Mouse (Mus musculus) intestine, postnatal 0 days (tissue): ENCODE measurements around the gene Kansl1l. TPM values are rescaled to one million over a fixed set of nuclear protein-coding genes. Genes with fewer than 3 reads are reported as not detected.

Experiments used
- ATAC-seq: fragments of 200-750 bp; cut with Nextera tagmentation; 2 replicates; pipeline ENCODE4 v1.8.0; 2017; ENCODE audit warnings: mild to moderate bottlenecking, moderate TSS enrichment, moderate library complexity
- H3K27ac ChIP-seq: fragments of 300-500 bp; sonication (generic); 2 replicates; pipeline ENCODE4 v1.5.1; 2014; ENCODE audit warnings: mild to moderate bottlenecking, low read depth, low read length, moderate library complexity
- H3K27me3 ChIP-seq: fragments of 300-500 bp; sonication (generic); replicated peaks from 2 replicates; pipeline ENCODE4 v1.6.1; 2014; ENCODE audit warnings: low read length, mixed read lengths; ENCODE audit not compliant: control insufficient read depth, insufficient read depth
- H3K36me3 ChIP-seq: fragments of 300-500 bp; sonication (generic); 2 replicates; pipeline ENCODE4 v1.6.1; 2014; ENCODE audit warnings: mild to moderate bottlenecking, moderate library complexity; ENCODE audit not compliant: control insufficient read depth, insufficient read depth
- H3K4me1 ChIP-seq: fragments of 300-500 bp; sonication (generic); replicated peaks from 2 replicates; pipeline ENCODE4 v1.6.1; 2014; ENCODE audit warnings: antibody characterized with exemption, low read length, mixed read lengths; ENCODE audit not compliant: control insufficient read depth, insufficient read depth
- H3K4me2 ChIP-seq: fragments of 300-500 bp; sonication (generic); replicated peaks from 2 replicates; pipeline ENCODE4 v1.6.1; 2014; ENCODE audit warnings: low read depth, mild to moderate bottlenecking, moderate library complexity
- H3K4me3 ChIP-seq: fragments of 300-500 bp; sonication (generic); 2 replicates; pipeline ENCODE4 v1.5.1; 2014; ENCODE audit warnings: low read depth, low read length
- H3K9ac ChIP-seq: fragments of 300-500 bp; sonication (generic); 2 replicates; pipeline ENCODE4 v1.6.1; 2014; ENCODE audit warnings: mild to moderate bottlenecking, low read depth, low read length
- H3K9me3 ChIP-seq: fragments of 300-500 bp; sonication (generic); 2 replicates; pipeline ENCODE4 v1.6.1; 2016; ENCODE audit warnings: mixed run types; ENCODE audit not compliant: control insufficient read depth
- CTCF ChIP-seq: sonication (generic); IDR thresholded peaks from 2 replicates; pipeline ENCODE4 v1.5.1; 2016; ENCODE audit warnings: low read depth, mild to moderate bottlenecking, control low read depth, antibody characterized with exemption, moderate library complexity
- WGBS: fragments of 180-500 bp; shearing (Covaris S2); extraction: QIAGEN DNeasy Blood & Tissue Kit; methylation state at CpG from one replicate; pipeline ENCODE4 v1.1.7; 2014; 5-methylcytosine and 5-hydroxymethylcytosine counted together
- polyA plus RNA-seq: library from polyadenylated mRNA; unstranded; fragments of >200 nt; fragmentation: Nextera tagmentation; extraction: Ambion mirVana; gene quantifications from 2 replicates; pipeline ENCODE4 v1.2.1, GENCODE M21; 2015

The Kansl1l gene
- polyA plus RNA-seq, 1 experiment from 2014 or later: 7.2 TPM

DNA sequence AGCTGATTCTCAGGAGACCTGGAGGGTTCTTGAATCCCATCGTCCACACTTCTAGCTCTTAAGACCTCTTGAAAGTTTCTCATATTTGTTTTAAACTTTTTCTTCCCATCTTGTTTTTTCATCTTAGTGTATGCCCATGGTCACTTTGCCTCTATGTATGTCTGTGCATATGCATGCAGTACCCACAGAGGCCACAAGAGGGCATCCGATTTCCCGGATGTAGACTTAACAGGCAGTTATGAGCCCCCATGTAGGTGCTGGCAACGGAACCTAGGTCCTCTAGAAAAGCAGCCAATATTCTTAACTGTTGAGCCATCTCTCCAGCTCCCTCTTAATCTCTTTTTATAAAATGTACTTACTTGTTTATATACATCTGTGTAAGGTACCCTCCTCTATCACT lies 30.1 kb upstream of the Kansl1l start:
- H3K4me3 ChIP-seq: no peak overlapping the region
- H3K4me2 ChIP-seq: no peak overlapping the region
- no peak for ATAC-seq
- TF ChIP-seq CTCF: peak; percentile 72
- 96% methylated on average over 4 of the region's 4 CpGs for WGBS
- H3K9ac ChIP-seq: no peak overlapping the region
- no peaks in the 10 kb centered on the region for H3K27me3 ChIP-seq
- H3K36me3 ChIP-seq: peaks cover 80% of the 10 kb centered on the region
- H3K9me3 ChIP-seq: no peaks in the 10 kb centered on the region
- H3K4me1 ChIP-seq: no peaks in the 10 kb centered on the region
- H3K27ac ChIP-seq: no peak overlapping the region

DNA sequence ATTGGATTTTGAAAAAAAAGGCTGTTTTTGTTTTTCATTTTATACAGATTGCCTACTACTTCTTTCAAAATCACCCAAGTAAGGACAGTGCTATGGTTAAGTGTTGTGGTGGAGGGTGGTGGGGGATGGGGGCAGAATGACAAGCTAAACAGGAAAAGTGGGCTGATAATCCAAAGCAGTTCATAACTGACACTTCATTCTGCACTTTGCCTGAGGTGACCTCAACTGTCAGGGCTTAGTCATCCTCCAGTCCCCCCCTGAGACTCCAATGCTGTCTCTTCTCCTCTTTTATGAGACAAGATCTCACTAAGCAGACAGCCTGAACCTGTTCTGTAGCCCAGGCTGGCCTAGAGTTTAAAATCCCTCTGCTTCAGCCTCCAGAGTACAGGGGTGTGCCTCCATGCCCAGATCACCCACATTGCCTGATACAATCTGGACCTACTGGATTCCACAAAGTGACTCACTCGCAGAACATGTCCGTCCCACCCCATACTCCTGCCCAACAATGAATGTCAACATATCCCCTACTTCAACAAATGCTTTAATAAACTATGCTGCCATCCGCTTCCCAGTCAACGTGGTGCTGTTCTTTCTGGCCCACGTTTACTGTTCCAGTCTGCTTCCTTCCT lies 28.4 kb upstream of the Kansl1l start:
- Histone ChIP-seq H3K9ac (no peak overlapping the region), H3K27ac (no peak overlapping the region), H3K36me3 (peaks cover 79% of the 10 kb centered on the region), H3K4me2 (no peak overlapping the region), H3K4me3 (no peak overlapping the region), H3K4me1 (no peaks in the 10 kb centered on the region), H3K27me3 (no peaks in the 10 kb centered on the region), H3K9me3 (no peaks in the 10 kb centered on the region)
- ATAC-seq: no peak
- TF ChIP-seq CTCF: no peak
- WGBS: 72% methylated on average over 5 of the region's 5 CpGs

DNA sequence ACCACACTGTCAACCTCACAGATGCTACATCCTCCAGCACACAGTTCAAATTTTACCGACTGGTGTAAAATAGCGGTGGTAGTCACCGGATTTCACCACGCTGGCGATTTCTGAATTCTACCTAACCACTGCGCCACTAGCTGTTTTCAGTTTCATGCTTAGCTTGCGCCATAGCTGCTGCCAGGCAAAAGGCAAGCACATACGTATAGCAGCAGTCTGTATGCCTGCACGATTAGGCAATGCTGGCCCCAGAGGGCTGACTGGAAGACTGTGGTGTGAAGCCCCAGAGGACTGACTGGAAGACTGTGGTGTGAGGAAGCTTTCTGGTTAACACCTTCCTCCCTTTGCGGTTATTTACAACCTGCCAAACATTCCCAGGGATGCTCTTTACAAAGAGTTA lies 24.6 kb upstream of the Kansl1l start:
- no peak for TF ChIP-seq CTCF
- 87% methylated on average over 10 of the region's 10 CpGs for WGBS
- H3K27ac ChIP-seq: no peak overlapping the region
- H3K27me3 ChIP-seq: no peaks in the 10 kb centered on the region
- H3K9me3 ChIP-seq: no peaks in the 10 kb centered on the region
- H3K4me3 ChIP-seq: no peak overlapping the region
- ATAC-seq: no peak
- peaks cover 52% of the 10 kb centered on the region for H3K36me3 ChIP-seq
- H3K4me2 ChIP-seq: no peak overlapping the region
- no peak overlapping the region for H3K9ac ChIP-seq
- H3K4me1 ChIP-seq: no peaks in the 10 kb centered on the region

DNA sequence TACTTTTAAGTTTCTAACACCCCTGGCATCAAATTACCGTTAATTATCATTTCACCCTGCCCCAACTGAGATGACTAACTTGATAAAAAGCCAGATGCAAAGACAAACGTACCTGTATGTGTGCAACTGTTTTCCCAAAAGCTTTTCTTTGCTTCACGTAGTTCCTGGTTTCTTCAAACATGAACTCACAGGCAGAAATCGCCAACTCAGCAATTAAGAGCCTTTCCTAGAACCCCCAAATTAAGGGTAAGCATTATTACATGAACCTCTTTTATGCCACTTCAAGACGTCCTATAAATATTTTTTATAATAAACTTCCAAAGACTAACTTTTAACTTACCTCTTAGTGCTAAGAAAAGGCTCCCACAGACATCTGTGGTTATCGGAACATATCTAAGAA lies 24.1 kb upstream of the Kansl1l start:
- H3K27ac ChIP-seq: no peak overlapping the region
- no peak for ATAC-seq
- H3K9me3 ChIP-seq: no peaks in the 10 kb centered on the region
- 81% methylated on average over 6 of the region's 6 CpGs for WGBS
- H3K36me3 ChIP-seq: peaks cover 51% of the 10 kb centered on the region
- H3K27me3 ChIP-seq: no peaks in the 10 kb centered on the region
- H3K4me3 ChIP-seq: no peak overlapping the region
- no peaks in the 10 kb centered on the region for H3K4me1 ChIP-seq
- TF ChIP-seq CTCF: no peak
- no peak overlapping the region for H3K4me2 ChIP-seq
- H3K9ac ChIP-seq: no peak overlapping the region

DNA sequence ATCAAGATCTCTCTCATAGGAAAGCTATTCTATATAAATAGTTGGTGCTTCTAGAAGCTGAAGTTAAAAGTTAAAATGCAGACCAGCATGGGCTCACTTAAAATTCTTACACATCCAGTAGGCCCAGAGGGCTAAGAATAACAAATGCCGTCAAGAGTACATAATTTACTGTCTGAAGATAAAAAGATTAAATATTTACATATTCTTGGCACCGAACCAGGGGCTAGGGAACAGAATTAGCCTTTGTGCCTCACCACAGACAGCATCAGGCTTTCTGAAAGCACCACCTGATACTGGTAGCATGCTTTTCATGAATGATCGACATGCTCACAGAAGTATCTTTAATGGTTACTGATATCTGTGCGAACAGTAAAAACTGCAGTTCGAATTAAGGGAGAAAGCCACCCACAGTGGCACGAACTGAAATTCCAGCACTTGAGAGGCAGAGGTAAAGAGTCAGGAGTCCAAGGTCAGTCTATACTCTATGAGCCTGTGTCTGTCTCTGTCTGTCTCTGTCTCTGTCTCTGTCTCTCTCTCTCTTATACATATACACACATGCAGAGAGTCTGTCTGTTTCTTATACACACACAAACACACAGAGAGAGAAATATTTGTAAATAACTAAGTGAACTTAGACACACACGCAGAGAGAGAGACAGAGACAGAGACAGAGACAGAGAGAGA lies 22.5 kb upstream of the Kansl1l start:
- H3K4me3 ChIP-seq: no peak overlapping the region
- WGBS: 22% methylated on average over 7 of the region's 7 CpGs
- peaks cover 46% of the 10 kb centered on the region for H3K36me3 ChIP-seq
- no peak overlapping the region for H3K9ac ChIP-seq
- H3K27me3 ChIP-seq: no peaks in the 10 kb centered on the region
- H3K4me2 ChIP-seq: no peak overlapping the region
- H3K9me3 ChIP-seq: no peaks in the 10 kb centered on the region
- no peaks in the 10 kb centered on the region for H3K4me1 ChIP-seq
- TF ChIP-seq CTCF: no peak
- H3K27ac ChIP-seq: no peak overlapping the region
- ATAC-seq: peak; percentile 53

DNA sequence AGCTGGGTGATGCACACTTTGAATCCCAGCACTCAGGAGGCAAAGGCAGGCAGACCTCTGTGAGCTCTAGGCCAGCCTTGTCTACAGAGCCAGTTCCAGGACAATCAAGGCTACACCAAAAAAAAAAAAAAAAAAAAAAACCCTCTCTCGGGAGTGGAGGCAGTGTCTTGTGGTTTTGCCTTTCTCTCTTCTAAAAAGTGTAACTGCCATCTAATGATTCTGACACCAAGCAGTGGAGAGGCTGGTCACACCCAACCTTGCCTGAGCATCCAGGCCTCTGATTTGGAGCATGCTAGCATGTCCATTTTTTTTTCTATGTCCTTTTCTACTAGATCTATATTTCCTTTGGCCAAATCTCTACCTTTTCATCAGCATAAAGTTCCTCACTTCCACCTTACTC lies 21.8 kb upstream of the Kansl1l start:
- H3K4me1 ChIP-seq: no peaks in the 10 kb centered on the region
- no peak overlapping the region for H3K4me2 ChIP-seq
- no peak for TF ChIP-seq CTCF
- no peak overlapping the region for H3K9ac ChIP-seq
- ATAC-seq: no peak
- WGBS: 67% methylated on average over 1 of the region's 1 CpGs
- peaks cover 44% of the 10 kb centered on the region for H3K36me3 ChIP-seq
- no peaks in the 10 kb centered on the region for H3K9me3 ChIP-seq
- no peaks in the 10 kb centered on the region for H3K27me3 ChIP-seq
- no peak overlapping the region for H3K4me3 ChIP-seq
- H3K27ac ChIP-seq: no peak overlapping the region
